Mouse (Mus musculus): Measurements from ENCODE around the gene Tbcel.

Tbcel gene

DNA sequence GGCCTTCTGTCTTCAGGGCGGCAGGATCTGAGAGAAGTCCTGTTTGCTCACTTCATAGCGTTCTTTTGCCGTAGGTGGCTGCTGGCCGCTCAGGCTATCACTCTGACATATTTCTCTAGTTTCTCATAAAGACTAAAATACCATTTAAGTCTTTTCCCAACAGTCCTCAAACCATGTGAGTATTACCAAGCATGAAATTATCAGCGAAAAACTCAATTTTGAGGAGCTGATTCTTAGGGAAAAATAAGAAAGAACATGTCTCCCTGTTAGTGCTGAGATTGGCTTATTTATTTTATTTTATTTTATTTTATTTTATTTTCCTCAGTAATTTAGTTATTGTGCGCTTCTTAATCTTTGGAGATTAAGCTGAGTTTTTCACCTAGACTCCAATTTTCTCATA lies at the start of gene Tbcel:
Gene Tbcel (minus strand): TSS at position 101 of the 400 bp plus-strand sequence.
- DNase-seq: no peak

DNA sequence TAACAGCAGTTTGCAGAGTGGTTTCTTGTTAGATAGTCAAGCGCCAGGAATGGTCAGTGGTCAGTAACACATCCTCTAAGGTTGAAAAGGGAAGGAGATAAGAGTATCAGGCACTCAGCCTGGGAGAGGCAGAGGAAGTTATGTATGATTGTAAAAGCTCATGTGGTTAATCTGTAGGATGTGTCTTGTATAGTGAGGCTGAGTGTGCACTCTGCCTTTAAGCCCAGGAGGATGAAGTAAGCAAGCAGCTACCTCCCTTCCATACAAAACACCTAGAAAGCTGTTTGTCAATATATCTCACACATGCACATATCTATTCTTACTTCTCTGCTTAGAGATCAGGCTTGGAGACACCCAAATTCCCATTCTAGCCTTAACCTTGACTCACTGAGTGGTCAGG lies 47.6 kb upstream of the Tbcel start:
- no peak for DNase-seq

DNA sequence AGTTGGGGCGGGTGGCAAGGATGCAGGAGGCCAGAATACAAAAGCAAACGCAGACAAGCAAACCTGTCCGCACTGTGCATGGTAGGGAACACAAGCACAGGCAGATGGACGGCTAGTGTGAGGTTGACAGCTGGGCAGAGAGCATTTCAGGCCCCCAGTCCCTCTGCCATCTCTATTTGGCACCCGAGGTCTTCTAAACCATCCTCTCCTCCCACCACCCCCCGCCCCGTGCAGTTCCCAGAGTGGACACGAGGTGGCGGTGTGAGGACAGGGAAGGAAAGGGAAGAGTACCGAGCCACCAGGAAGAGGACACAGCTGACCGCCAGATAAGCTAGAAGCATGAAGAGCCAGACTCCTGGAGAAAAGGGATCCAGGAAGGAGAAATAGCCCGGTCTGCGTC lies 42.5 kb upstream of the Tbcel start:
- peak; percentile 86 for DNase-seq

DNA sequence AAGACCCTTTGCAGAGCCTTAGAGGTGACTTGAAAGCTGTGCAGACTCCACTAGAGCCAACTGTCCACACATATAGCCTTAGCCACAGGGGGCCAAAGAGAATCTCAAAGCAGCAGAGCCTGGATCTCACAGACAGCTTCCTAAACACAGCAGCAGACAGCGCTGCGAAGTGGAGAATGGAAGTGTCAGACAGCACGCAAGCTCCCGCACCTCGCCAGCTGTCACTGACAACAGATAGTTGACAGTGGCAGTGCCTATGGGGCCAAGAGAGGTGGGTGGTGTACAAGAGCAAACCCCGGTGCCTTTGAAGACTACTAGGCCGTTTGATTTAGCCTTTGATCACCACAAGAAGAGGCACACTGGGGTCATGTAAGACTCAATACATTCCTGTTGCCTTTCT lies 41.4 kb upstream of the Tbcel start:
- DNase-seq: no peak

DNA sequence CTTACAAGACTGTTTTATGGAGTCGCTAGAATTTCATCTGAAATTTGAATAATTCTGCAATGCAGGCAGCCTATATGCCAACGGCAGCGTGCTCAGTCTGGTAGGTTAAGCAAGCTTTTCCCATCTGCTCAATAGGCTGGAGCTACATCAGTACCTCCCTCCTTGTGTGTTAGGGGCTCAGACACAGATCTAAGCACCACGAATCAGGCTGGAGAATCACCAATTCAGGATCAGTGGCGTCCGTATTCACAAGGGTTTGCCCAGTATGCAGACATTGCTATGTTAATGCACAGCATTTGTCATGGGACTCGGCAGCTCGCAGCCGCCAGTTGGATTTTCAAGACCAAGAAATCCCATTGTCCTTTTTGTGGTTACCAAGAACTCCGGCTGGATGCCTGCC lies 36.9 kb upstream of the Tbcel start:
- no peak for DNase-seq

DNA sequence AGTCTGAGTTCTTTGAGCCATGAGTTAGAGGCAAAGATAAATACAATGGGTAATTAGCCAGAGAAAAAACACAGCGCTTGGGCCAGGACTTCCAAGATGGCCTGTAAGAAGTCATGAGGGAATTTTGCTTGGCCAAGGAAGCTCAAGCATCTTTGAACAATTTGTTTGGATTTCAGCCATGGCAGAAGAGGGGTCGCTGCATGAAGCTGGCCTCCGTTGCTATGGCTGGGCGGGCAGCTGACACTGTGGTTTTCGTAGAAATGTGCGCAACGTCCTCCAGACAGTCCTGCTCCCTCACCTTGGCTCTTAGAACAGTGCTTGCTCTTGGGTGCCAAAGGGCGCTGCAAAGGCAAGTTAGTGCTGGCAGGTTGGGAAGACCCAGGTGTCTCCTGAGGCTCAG lies 25.9 kb upstream of the Tbcel start:
- DNase-seq: no peak

DNA sequence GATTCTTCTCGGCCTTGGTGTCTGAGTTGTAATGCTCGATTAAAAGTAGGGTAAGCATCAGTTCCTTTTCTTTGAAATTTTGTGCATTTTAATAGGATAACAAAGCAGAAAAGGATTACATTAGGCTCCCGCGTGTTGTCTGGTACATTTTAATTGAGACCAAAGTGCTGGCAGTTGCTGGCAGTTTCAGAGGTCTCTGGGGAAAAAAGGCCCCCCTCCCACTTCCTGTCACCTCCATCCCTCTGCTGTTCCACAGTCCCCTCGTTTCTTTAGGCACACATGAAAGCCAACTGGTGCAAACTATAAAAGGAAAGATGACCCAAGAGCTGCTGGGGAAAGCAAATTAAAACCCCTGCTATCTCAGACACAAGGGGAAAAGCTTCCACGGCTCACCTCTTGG lies 25.4 kb upstream of the Tbcel start:
- DNase-seq: no peak

DNA sequence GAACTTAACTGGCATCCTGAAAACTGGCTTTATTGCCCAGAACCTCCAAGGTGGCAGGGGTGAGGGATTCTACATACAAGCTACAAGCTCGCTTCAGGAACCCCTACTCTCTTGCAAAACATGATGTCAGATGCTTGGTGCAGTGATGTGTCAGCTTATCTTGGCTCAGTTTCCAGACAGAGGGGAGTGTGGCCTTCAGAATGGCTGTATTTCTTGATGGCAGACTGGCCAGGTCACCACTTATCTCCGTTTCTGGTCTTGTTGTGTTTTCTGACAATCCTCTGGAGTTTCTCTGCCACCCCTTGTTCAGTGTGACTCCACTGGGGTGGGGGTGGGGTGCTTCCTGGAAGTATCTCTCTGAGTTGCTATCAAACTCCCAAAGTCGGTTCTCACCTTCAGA lies 24.3 kb upstream of the Tbcel start:
- DNase-seq: no peak

DNA sequence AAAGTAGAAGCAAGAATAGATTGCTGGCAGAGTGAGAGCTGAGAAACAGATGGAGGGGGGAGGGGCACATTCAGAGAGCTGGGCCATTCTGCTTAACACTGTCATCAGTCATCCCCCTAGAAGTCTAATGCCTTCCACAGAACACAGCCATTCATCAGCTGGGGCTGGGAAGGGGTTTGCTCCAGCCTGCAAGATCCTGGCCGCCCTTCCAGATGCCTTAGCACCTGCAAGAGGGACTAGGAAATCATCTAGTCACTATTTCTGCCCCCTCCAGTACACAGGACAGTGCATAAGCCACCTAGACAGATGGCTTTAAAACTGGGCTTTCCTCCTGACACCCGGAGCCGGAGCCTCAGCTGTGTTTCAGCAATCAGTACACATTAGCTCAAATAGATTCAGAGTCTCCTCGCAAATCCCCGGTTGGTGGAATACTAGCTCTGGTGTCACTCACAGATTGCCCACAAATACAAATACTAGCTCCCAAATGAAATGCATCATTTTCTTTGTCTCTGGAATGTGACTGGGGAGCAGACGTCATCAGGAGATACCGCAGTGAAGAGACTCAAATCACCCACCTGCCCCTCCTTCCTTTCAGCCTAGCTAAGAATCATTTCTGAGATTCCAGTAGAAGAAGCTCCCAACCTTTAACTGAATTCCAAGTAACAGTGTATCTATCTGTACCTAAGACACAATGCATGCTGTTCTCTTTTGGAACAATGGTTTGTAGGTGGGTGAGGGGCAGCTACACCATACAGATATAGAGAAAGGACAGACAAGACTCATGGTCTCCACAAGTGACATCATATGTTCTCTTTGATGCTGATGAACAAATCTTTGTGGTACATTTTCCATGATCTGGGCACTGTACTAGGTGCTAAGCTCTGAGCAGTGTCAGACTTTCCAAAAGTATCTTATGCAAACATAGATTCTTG lies 22.9 kb upstream of the Tbcel start:
- DNase-seq: no peak

DNA sequence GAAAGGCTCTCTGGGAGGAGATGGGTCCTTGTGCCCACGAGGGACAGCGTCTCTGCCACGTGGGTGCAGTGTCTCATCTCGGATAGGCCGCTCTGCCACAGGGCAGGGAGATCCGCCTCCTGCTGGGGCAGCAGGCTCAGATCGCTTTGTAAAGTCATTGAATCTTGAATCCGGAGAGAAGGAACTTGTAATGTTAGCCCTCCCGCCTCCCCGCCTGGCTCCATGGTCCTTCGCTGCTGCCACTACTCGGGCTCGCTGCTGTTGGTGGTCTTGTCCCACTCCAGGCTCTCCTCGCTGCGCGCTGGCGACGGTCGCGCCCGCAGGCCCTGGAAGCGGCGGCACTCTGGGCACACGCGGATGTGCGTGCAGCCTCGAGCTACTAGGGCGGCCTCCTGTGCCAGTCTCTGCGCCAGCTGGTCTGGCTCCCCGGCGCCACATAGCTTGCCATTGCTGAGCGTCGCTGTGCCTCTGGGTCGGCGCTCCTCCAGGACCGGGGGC lies 13.0 kb upstream of the Tbcel start:
- DNase-seq: peak; percentile 36

DNA sequence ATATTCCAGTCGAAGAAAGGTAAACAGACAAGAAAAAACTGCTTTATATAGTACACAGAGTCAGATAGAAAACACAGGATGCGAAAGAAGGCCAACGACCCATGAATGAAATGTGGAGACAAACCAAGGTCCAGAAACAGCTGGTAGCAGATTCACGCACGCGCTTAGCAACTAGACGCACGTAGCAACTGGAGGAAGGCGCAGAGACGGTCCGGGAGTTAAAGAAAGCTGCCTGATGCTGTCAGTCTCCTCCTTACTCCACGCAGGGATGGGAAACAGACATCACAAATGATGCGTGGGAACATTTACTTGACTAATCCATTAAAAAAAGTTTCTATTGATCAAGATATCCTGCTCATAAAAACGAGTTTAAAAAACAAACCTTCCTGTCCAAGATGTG lies 10.6 kb upstream of the Tbcel start:
- no peak for DNase-seq

DNA sequence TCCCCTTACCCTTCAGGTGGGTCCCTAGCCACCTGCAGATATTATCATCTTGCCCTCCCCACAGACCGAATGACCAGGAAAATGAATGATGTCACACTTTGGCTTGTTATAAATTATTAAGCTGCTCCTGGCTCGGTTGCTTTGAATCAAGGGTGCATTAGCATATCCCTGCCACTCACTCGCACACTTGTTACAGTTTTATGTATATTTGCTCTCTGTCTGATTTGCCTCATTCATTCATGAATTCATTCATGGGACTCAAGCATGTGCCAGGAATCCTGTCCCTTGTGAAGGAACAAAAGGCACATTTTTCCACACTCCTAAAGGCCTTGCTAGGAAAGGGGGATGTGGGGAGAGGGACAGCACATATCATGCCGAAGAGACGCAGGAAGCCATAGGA lies 5.5 kb upstream of the Tbcel start:
- no peak for DNase-seq

DNA sequence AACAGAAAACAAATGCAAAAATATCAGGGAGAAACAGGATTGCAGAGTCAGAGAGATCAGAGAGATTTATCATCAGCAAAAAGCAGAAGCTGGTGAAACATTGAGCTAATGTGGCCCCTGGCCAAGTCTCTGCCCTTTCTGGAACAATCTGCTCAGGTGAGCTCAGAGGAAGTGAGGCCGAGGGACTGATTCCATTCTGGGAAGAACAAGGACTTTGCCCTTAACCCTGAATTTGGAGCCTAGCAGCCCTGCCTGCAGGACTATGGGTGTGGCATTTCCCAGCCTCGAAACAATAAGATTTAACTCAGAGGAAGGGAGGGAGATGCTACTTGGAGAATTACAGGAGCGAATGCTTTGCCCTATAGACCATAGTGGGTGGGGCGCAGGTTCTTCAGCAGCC lies 4.7 kb upstream of the Tbcel start:
- DNase-seq: peak; percentile 70

DNA sequence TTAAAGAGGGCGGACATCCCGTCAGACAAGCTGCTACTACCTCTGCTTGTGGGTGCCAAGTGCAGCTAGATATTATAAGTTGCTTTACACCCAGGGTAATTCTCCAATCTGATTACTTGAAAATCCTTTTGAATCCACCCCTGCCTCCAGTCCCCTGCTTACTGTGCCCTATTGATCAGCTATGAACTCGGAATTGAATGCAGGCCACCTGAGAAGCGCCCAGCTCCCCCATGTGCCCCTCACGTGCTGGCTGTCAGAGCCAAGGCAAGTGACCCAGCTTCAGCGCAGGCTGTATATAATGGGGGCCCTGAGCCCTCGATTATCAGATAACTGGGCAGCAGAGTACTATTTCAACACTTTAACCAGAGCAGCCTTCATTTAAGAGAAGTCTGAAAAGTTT lies 626 bp upstream of the Tbcel start:
- no peak for DNase-seq

DNA sequence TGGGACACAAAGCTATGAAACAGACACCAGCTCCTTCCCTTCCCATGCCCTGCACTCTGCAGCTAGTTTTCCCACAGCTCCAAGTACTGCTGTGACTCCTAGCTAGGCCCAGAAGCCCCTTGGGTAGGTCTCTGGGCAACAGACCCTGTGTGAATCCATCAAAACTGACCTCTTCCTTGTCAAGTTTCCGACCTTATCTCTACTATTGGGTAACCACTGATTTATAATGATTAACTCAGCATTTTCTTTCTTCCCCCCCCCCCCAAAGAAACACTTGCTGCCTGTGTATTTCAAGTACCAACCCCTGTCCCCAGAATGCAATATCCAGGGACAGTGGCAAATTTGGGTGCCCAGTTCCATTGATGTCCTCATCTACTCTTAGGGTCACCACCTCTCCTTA lies 587 bp downstream of the Tbcel start:
- no peak for DNase-seq

DNA sequence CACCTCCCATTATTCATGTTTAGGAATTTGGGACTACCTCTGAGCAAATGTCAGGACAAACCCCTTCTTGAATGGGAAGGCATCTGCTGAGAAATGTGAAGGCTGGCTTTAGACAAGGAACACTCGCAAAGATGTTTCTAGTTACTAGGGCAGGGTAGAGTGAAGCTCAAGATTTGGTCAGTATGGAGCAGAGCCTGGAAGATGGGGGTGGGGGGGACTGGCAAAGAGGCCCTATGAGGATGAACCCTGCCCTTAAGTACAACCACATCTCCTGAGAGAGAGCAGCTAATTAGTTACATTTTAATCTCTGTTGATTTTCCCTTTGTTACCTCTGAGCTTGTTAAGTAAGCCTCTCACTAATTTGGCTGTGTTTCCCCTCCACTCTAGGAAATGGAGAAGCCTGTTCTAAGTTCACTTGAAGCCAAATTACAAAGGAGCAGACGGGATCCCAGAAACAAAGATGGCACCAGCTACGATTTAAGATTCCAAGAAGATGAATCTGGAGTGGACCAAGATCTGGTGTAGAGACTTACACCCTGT lies 2.6 kb downstream of the Tbcel start:
- DNase-seq: peak; percentile 23

DNA sequence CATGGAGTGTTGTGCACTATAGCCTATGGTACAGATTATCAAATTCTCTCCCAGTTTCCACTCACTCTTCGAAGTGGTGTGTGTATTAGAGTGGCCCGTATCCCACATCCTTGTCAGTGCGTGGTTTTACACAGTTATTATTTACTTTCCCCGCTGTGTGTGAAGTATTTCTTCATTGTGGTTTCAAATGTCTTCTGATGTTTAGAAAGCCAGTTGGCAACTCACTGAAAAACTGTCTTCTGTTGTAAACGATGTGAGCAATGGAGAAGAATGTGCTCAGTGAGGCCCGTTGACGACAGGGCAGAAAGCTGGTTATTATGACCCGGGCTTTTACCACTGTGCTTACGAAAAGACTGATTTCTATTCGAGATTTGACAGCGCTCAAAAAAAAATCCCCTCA lies 3.0 kb downstream of the Tbcel start:
- no peak for DNase-seq

DNA sequence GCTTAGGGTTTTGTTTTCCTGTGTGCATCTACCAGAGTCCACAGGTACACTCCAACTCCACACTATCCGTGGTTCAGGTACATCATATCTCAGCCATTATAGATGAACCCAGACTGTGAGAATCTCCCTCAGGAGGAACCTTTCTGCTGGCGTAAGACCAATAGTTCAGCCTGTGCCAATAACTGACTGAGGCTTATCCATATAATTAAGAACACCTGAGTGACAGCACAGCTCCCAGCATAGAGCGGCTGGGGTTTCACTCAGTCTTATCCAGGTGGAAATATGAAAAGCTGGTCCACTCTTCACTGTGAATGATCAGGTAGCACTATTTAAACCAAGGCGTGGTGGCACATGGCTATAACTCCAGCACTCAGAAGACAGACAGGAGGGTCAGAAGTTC lies 3.9 kb downstream of the Tbcel start:
- no peak for DNase-seq

DNA sequence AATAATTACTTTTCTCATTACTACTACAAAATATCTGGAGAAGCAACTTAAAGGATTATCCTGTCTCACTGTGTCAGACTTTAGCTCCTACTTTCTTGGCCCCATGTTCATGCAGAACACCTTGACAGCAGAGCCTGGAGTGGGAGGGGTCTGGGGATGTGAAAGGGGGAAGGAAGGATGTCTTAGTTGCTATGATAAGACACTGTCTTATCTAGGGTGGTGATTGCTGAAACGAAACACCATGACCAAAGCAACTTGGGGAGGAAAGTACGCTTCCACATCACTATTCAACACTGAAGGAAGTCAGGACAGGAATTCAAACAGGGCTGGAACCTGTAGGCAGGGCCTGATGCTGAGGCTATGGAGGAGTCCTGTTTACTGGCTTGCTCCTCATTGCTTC lies 11.3 kb downstream of the Tbcel start:
- no peak for DNase-seq

DNA sequence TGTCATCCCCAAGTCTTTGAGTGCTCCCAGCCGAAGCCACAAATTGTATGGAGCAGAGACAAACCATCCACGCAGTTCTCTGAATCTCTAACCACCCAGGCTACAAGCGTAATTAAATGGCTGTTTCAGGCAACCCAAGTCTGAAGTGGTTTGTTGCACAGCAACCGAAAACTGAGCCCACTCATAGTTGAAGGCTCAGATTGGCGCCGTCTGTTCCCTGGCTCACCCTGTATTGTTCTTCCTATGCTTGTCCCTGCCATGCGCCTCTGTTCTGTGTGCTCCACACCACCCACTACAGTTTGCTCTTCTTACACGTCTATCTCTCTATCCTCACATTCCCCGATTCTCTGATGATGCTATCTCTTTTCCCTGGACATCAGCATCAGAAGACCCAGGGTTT lies 15.8 kb downstream of the Tbcel start:
- no peak for DNase-seq

DNA sequence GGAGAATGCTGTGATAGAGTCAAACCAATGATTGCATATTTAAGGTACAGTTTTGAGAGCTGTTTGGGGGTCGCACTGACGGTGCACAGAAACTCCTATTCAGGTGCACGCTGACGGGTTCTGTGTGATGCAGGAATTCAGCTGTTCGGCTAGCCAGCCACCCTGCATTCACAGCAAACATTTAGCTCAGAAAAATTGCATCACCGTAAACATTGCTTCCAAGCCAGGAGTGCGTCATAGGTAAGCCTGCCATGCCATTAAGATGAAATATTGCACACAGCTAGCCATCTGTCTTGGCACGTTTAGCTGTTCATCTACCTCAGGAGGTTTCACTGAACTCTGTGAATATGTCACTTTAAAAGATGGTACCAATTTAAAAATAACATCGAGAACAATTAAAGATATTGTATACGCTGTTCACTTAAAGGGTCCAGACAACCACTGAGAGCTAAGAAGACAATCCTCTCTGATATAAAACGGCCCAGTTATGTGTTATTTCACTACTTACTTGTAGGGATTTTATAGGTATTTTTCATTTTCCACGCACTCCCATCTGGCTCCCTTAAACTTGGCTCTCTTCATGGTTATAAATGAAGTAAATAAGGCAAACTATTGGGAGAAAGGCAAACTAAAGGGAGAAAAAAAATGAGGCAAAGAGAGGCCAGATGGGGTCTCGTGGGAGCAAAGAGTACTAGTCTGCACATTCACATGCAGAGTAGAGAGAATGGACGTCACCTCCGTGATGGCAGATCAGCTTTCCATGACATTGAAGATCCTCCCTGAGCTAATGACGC lies 16.8 kb downstream of the Tbcel start:
- DNase-seq: no peak

DNA sequence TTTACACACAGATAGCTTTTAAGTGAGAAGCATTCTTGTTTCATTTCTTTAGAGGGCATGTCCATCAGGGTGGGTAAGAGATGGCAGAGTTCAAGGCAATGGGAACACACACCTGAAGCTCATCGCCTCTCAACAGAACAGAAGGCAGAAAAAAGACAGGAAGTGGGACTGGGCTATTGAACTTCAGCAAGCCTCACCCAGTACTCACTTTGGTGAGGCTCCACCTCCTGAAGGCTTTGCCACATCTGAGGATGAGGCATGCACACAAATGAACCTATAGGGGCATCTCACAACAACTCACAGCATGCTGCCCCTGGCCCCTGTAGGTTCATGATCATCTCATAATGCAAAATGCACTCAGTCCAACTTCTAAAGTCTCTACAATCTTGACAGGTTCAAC lies 19.5 kb downstream of the Tbcel start:
- DNase-seq: no peak

DNA sequence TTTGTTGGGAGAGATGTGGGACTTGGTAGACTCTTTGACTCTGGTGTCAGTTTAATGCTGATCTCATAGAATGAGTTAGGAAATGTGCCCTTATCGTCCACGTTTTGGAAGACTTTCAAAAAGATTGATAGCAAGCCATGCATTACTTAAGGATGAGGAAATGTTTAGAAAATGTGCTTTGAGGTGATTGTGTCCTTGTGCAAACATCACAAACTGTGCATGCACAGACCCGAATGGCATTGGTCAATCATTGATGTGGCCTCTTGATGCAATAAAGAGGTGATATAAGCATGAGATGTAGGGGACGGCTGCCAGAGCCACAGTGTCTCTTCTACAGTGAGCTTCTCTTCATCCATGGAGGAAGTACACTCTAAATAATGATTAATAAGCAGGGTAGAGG lies 20.7 kb downstream of the Tbcel start:
- no peak for DNase-seq

DNA sequence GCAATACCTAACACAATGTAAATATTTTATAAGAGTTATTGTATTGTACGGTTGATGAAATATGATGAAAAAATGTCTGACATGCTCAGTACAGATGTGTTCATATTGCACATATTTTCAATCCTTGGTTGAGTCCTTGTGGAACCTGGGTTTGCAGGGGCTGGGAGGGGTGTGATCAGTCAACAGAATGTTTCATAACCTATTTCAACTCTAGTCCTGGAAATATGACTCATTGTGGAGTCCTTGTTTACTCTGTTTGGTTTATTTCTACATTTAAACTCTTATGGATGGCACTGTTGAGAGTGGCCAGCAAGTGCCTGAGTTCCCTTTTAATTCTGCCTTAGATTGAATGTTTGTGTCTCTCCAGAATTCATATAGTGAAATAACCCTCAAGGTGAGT lies 22.9 kb downstream of the Tbcel start:
- no peak for DNase-seq
